Mouse (Mus musculus) stomach, postnatal 0 days (tissue): ENCODE measurements around the gene Lif.

Experiments used
- CTCF ChIP-seq: IDR thresholded peaks from 2 replicates; pipeline ENCODE4 v1.5.1; 2016; ENCODE audit warnings: antibody characterized with exemption, low read depth, mild to moderate bottlenecking, moderate library complexity
- EP300 ChIP-seq: optimal IDR thresholded peaks from 2 replicates; pipeline ENCODE3; 2016; ENCODE audit warnings: antibody characterized with exemption

- TF ChIP-seq CTCF (peak; percentile 53), EP300 (no peak)
Measured at GRCm38 (mm10) chr11:4261969-4262368, 4.6 kb downstream of the Lif start.
